Mouse (Mus musculus): Measurements from ENCODE around the gene Gm7694.

Gm7694 gene

GRCm38 (mm10) chr1:170306232-170306631 is at the start of gene Gm7694:
Gm7694 (minus strand) TSS chr1:170306332.
- TF ChIP-seq POU5F1 (IDR thresholded peaks at IDR 0.05; ENCODE audit: borderline replicate concordance, low read length) (no peak), CTCF (conservative IDR thresholded peaks at IDR 0.05; ENCODE audit: low read length) (no peak)
- H3K4me3 ChIP-seq (replicated peaks; ENCODE audit: low read length) = no peak within 1 kb of the TSS
- no peaks in the 10 kb centered on the region for H3K36me3 ChIP-seq (ENCODE audit: insufficient read depth, low read length)
- H3K9me3 ChIP-seq (ENCODE audit: low read length) = no peaks in the 10 kb centered on the region
- H3K27me3 ChIP-seq (ENCODE audit: insufficient read depth, low read length) = no peaks in the 10 kb centered on the region
- H3K4me1 ChIP-seq (replicated peaks; ENCODE audit: low read depth, low read length) = no peaks in the 10 kb centered on the region

- peaks cover under 1% of the 10 kb centered on the region; the same call in 1 of the 2 replicates for H3K27me3 ChIP-seq (ENCODE audit: insufficient read depth, low read length)
- no peaks in the 10 kb centered on the region for H3K36me3 ChIP-seq (ENCODE audit: insufficient read depth, low read length)
- H3K9me3 ChIP-seq (ENCODE audit: low read length) = no peaks in the 10 kb centered on the region
- TF ChIP-seq CTCF (conservative IDR thresholded peaks at IDR 0.05; ENCODE audit: low read length) = no peak
- TF ChIP-seq POU5F1 (IDR thresholded peaks at IDR 0.05; ENCODE audit: borderline replicate concordance, low read length) = no peak
- TF ChIP-seq NANOG (IDR thresholded peaks at IDR 0.05; ENCODE audit: borderline replicate concordance, low read length) = no peak
- H3K4me1 ChIP-seq (replicated peaks; ENCODE audit: low read depth, low read length) = no peaks in the 10 kb centered on the region
- H3K4me3 ChIP-seq (replicated peaks; ENCODE audit: low read length) = no peak overlapping the region
Measured at GRCm38 (mm10) chr1:170353335-170353734, 47.2 kb upstream of the Gm7694 start.

- Histone ChIP-seq H3K4me3 (replicated peaks; ENCODE audit: low read length) (no peak overlapping the region), H3K36me3 (ENCODE audit: insufficient read depth, low read length) (no peaks in the 10 kb centered on the region), H3K27me3 (ENCODE audit: insufficient read depth, low read length) (no peaks in the 10 kb centered on the region), H3K4me1 (replicated peaks; ENCODE audit: low read depth, low read length) (no peaks in the 10 kb centered on the region), H3K9me3 (ENCODE audit: low read length) (no peaks in the 10 kb centered on the region)
- TF ChIP-seq POU5F1 (IDR thresholded peaks at IDR 0.05; ENCODE audit: borderline replicate concordance, low read length) = no peak
- TF ChIP-seq NANOG (IDR thresholded peaks at IDR 0.05; ENCODE audit: borderline replicate concordance, low read length) = no peak
- TF ChIP-seq CTCF (conservative IDR thresholded peaks at IDR 0.05; ENCODE audit: low read length) = no peak
Measured at GRCm38 (mm10) chr1:170351080-170351479, 44.9 kb upstream of the Gm7694 start.

- Histone ChIP-seq H3K36me3 (ENCODE audit: insufficient read depth, low read length) (no peaks in the 10 kb centered on the region), H3K27me3 (ENCODE audit: insufficient read depth, low read length) (no peaks in the 10 kb centered on the region; the same call in 1 of the 2 replicates), H3K4me3 (replicated peaks; ENCODE audit: low read length) (no peak overlapping the region), H3K9me3 (ENCODE audit: low read length) (no peaks in the 10 kb centered on the region), H3K4me1 (replicated peaks; ENCODE audit: low read depth, low read length) (no peaks in the 10 kb centered on the region)
- TF ChIP-seq CTCF (conservative IDR thresholded peaks at IDR 0.05; ENCODE audit: low read length) (no peak), POU5F1 (IDR thresholded peaks at IDR 0.05; ENCODE audit: borderline replicate concordance, low read length) (no peak), NANOG (IDR thresholded peaks at IDR 0.05; ENCODE audit: borderline replicate concordance, low read length) (no peak)
Measured at GRCm38 (mm10) chr1:170346266-170346665, 40.1 kb upstream of the Gm7694 start.

- TF ChIP-seq POU5F1 (IDR thresholded peaks at IDR 0.05; ENCODE audit: borderline replicate concordance, low read length) (no peak), NANOG (IDR thresholded peaks at IDR 0.05; ENCODE audit: borderline replicate concordance, low read length) (no peak), CTCF (conservative IDR thresholded peaks at IDR 0.05; ENCODE audit: low read length) (no peak)
- H3K9me3 ChIP-seq (ENCODE audit: low read length) = no peaks in the 10 kb centered on the region
- H3K4me1 ChIP-seq (replicated peaks; ENCODE audit: low read depth, low read length) = no peaks in the 10 kb centered on the region
- H3K36me3 ChIP-seq (ENCODE audit: insufficient read depth, low read length) = no peaks in the 10 kb centered on the region
- no peak overlapping the region for H3K4me3 ChIP-seq (replicated peaks; ENCODE audit: low read length)
- no peaks in the 10 kb centered on the region; the same call in 1 of the 2 replicates for H3K27me3 ChIP-seq (ENCODE audit: insufficient read depth, low read length)
Measured at GRCm38 (mm10) chr1:170343906-170344305, 37.8 kb upstream of the Gm7694 start.

- no peaks in the 10 kb centered on the region for H3K36me3 ChIP-seq (ENCODE audit: insufficient read depth, low read length)
Measured at GRCm38 (mm10) chr1:170343081-170343480, 36.9 kb upstream of the Gm7694 start.

GRCm38 (mm10) chr1:170339943-170340342 is 33.8 kb upstream of the Gm7694 start:
- H3K4me1 ChIP-seq (replicated peaks; ENCODE audit: low read depth, low read length) = no peaks in the 10 kb centered on the region
- no peaks in the 10 kb centered on the region for H3K36me3 ChIP-seq (ENCODE audit: insufficient read depth, low read length)
- no peaks in the 10 kb centered on the region for H3K9me3 ChIP-seq (ENCODE audit: low read length)
- no peaks in the 10 kb centered on the region for H3K27me3 ChIP-seq (ENCODE audit: insufficient read depth, low read length)
- TF ChIP-seq NANOG (IDR thresholded peaks at IDR 0.05; ENCODE audit: borderline replicate concordance, low read length) = no peak
- no peak overlapping the region for H3K4me3 ChIP-seq (replicated peaks; ENCODE audit: low read length)

More at GRCm38 (mm10) chr1:170343081-170343480, 36.9 kb upstream of the Gm7694 start:
- Histone ChIP-seq H3K4me1 (replicated peaks; ENCODE audit: low read depth, low read length) (no peaks in the 10 kb centered on the region), H3K9me3 (ENCODE audit: low read length) (no peaks in the 10 kb centered on the region), H3K27me3 (ENCODE audit: insufficient read depth, low read length) (no peaks in the 10 kb centered on the region; the same call in 1 of the 2 replicates), H3K4me3 (replicated peaks; ENCODE audit: low read length) (no peak overlapping the region; the same call in 1 of the 2 replicates)
- TF ChIP-seq NANOG (IDR thresholded peaks at IDR 0.05; ENCODE audit: borderline replicate concordance, low read length) (no peak), POU5F1 (IDR thresholded peaks at IDR 0.05; ENCODE audit: borderline replicate concordance, low read length) (no peak), CTCF (conservative IDR thresholded peaks at IDR 0.05; ENCODE audit: low read length) (no peak)

GRCm38 (mm10) chr1:170332775-170333174 is 26.6 kb upstream of the Gm7694 start:
- Histone ChIP-seq H3K4me1 (replicated peaks; ENCODE audit: low read depth, low read length) (no peaks in the 10 kb centered on the region), H3K27me3 (ENCODE audit: insufficient read depth, low read length) (no peaks in the 10 kb centered on the region), H3K36me3 (ENCODE audit: insufficient read depth, low read length) (no peaks in the 10 kb centered on the region), H3K9me3 (ENCODE audit: low read length) (no peaks in the 10 kb centered on the region), H3K4me3 (replicated peaks; ENCODE audit: low read length) (no peak overlapping the region)
- no peak for TF ChIP-seq NANOG (IDR thresholded peaks at IDR 0.05; ENCODE audit: borderline replicate concordance, low read length)
- TF ChIP-seq CTCF (conservative IDR thresholded peaks at IDR 0.05; ENCODE audit: low read length) = no peak
- TF ChIP-seq POU5F1 (IDR thresholded peaks at IDR 0.05; ENCODE audit: borderline replicate concordance, low read length) = no peak

GRCm38 (mm10) chr1:170331926-170332325 is 25.8 kb upstream of the Gm7694 start:
- Histone ChIP-seq H3K9me3 (ENCODE audit: low read length) (no peaks in the 10 kb centered on the region), H3K27me3 (ENCODE audit: insufficient read depth, low read length) (no peaks in the 10 kb centered on the region), H3K4me3 (replicated peaks; ENCODE audit: low read length) (no peak overlapping the region), H3K4me1 (replicated peaks; ENCODE audit: low read depth, low read length) (no peaks in the 10 kb centered on the region), H3K36me3 (ENCODE audit: insufficient read depth, low read length) (no peaks in the 10 kb centered on the region)
- TF ChIP-seq POU5F1 (IDR thresholded peaks at IDR 0.05; ENCODE audit: borderline replicate concordance, low read length) (no peak), CTCF (conservative IDR thresholded peaks at IDR 0.05; ENCODE audit: low read length) (no peak), NANOG (IDR thresholded peaks at IDR 0.05; ENCODE audit: borderline replicate concordance, low read length) (no peak)
